Mouse (Mus musculus) kidney, embryonic 14.5 days (tissue): ENCODE measurements around the gene Gm28308. TPM values are rescaled to one million over a fixed set of nuclear protein-coding genes. Genes with fewer than 3 reads are reported as not detected.
A peak's percentile ranks its signal among the peaks of the same experiment; 100 is the strongest.

Source experiments
- ATAC-seq: fragments of 200-750 bp; cut with Nextera tagmentation; 2 replicates; pipeline ENCODE4 v1.8.0; 2017; ENCODE audit warnings: moderate number of reproducible peaks, mild to moderate bottlenecking, moderate TSS enrichment, moderate library complexity; ENCODE audit not compliant: low FRiP score, low TSS enrichment
- H3K27ac ChIP-seq: fragments of 300-500 bp; sonication (generic); 2 replicates; pipeline ENCODE4 v1.5.1; 2014; ENCODE audit warnings: low read depth, mild to moderate bottlenecking, low read length, moderate library complexity, mixed read lengths
- H3K27me3 ChIP-seq: fragments of 300-500 bp; sonication (generic); 2 replicates; pipeline ENCODE4 v1.6.1; 2014; ENCODE audit warnings: mild to moderate bottlenecking, low read length; ENCODE audit not compliant: control insufficient read depth, insufficient read depth
- H3K36me3 ChIP-seq: fragments of 300-500 bp; sonication (generic); 2 replicates; pipeline ENCODE4 v1.6.1; 2014; ENCODE audit warnings: low read length, mixed read lengths; ENCODE audit not compliant: control insufficient read depth, insufficient read depth
- H3K4me1 ChIP-seq: fragments of 300-500 bp; sonication (generic); 2 replicates; pipeline ENCODE4 v1.6.1; 2014; ENCODE audit warnings: low read length, mixed read lengths; ENCODE audit not compliant: control insufficient read depth, insufficient read depth
- H3K4me2 ChIP-seq: fragments of 300-500 bp; sonication (generic); replicated peaks from 2 replicates; pipeline ENCODE4 v1.6.1; 2014; ENCODE audit warnings: low read depth, mild to moderate bottlenecking, low read length
- H3K4me3 ChIP-seq: fragments of 300-500 bp; sonication (generic); 2 replicates; pipeline ENCODE4 v1.5.1; 2014; ENCODE audit warnings: mild to moderate bottlenecking, low read length
- H3K9ac ChIP-seq: fragments of 300-500 bp; sonication (generic); 2 replicates; pipeline ENCODE4 v1.6.1; 2014; ENCODE audit warnings: low read depth, mild to moderate bottlenecking, low read length, moderate library complexity
- H3K9me3 ChIP-seq: fragments of 300-500 bp; sonication (generic); 2 replicates; pipeline ENCODE4 v1.6.1; 2016; ENCODE audit warnings: low read length; ENCODE audit not compliant: control insufficient read depth
- WGBS: fragments of 180-500 bp; shearing (Covaris S2); extraction: QIAGEN DNeasy Blood & Tissue Kit; methylation state at CpG from one replicate; pipeline ENCODE4 v1.1.7; 2014; 5-methylcytosine and 5-hydroxymethylcytosine counted together
- polyA plus RNA-seq: library from polyadenylated mRNA; unstranded; fragments of >200 nt; fragmentation: Nextera tagmentation; extraction: Ambion mirVana; gene quantifications from 2 replicates; pipeline ENCODE4 v1.2.1, GENCODE M21; 2014

Gm28308 gene
- polyA plus RNA-seq, 1 experiment from 2014 or later = not detected

DNA sequence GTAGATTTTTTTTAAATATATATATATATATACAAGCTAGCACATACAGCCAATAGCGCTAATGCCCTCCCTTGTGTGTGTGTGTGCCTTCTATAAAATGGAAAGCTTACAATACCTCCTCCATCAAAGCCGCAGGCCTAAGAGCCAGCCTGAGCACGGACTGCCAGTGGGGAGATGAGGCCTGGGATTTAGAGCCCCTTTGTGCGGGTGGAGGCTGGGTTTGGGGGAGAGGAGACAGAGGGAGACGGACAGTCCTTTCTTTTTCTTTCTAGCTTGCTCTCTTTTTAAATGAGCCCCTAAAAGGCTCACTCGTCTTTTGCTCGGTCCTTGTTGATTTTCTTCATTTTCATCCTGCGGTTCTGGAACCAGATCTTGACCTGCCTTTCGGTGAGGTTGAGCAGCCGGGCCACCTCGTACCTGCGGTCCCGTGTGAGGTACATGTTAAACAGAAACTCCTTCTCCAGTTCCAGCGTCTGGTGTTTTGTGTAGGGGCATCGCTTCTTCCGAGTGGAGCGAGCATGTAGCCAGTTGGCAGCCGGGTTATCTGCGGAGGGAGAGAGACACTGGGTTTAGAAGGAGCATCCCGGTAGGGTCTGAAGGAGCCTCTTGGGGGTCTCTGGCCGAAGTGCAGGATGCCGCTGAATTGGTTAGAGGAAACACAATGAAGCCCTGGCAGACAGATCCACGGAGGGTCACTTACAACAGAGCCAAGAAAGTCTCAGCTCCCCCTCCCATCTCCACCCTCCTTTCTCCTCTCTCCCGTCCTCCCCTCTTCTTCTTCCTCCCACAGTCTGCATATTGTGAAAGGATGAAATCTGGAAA is 11.0 kb upstream of the Gm28308 start:
- H3K9ac ChIP-seq = peak overlapping the region; percentile 87
- H3K9me3 ChIP-seq = no peaks in the 10 kb centered on the region
- H3K4me1 ChIP-seq = peaks cover 30% of the 10 kb centered on the region; the same call in 1 of the 2 replicates
- no peak for ATAC-seq
- H3K27ac ChIP-seq = peak overlapping the region; percentile 90
- 1% methylated on average over 24 of the region's 24 CpGs for WGBS
- H3K4me3 ChIP-seq = peak overlapping the region; percentile 64
- peaks cover 10% of the 10 kb centered on the region; the same call in 1 of the 2 replicates for H3K36me3 ChIP-seq
- 0 out of 2 replicates have a peak, but pooled peaks cover 7% of the 10 kb centered on the region for H3K27me3 ChIP-seq
- peak overlapping the region; percentile 97 for H3K4me2 ChIP-seq

DNA sequence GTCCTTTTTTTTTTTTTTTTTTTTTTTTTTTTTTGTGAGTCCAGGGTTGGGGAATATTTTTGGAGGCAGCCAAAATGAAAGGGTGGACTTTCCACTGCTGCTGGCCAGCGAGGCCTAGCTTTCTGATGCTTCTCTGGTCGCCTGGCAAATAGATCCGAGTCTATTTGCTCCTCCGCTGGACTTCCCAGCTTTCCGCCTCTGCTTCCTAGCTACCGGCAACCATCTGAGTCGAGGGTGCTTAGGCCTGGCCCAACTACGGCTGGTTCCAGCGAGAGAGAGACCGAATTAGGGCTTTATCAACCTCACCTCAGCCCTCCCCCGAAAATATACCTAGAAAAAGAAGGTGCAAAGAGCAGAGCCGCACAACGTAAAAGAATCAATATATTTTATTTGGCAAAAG is 9.6 kb upstream of the Gm28308 start:
- Histone ChIP-seq H3K9me3 (no peaks in the 10 kb centered on the region), H3K4me2 (peak overlapping the region; percentile 97), H3K27me3 (0 out of 2 replicates have a peak, but pooled peaks cover 7% of the 10 kb centered on the region), H3K27ac (peak overlapping the region; percentile 98), H3K4me3 (peak overlapping the region; percentile 64), H3K36me3 (peaks cover 10% of the 10 kb centered on the region; the same call in 1 of the 2 replicates), H3K9ac (peak overlapping the region; percentile 87), H3K4me1 (peaks cover 44% of the 10 kb centered on the region)
- no peak for ATAC-seq
- WGBS = 2% methylated on average over 13 of the region's 13 CpGs

DNA sequence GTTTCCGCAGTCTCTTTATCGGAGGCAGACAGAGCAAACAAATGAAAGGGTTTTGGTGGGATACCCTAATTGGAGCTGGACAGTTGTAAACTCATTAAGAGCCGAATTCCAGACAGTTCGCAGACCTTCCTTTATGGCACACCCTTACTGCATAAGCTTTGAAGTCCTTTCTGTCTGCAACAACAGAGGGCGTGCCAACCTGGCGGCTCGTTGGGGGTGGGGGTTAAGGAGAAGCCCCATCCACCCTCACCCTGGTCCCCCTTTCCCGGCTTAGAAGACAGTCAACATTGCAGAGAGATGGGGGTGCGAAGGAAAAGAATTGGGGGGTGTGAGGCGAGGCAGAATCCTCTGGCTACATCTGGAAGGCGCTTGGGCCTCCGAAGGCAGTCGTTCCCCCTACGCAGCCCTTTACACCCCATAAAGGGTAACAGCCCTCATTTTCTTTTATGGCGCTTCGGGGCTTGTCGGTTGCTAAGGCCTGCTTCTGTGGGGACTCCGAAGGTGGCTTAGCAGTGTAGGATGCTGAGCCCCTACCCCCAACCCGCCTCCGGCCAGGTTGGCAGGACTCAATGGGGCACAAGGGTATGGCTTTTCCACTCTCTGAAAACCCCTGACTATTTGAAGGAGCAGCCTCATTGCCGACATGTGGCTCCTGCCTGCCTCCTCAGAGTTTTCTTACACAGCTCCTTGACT is 9.0 kb upstream of the Gm28308 start:
- ATAC-seq = peak; percentile 43
- WGBS = 2% methylated on average over 21 of the region's 21 CpGs
- H3K27me3 ChIP-seq = 0 out of 2 replicates have a peak, but pooled peaks cover 7% of the 10 kb centered on the region
- peak overlapping the region; percentile 97 for H3K4me2 ChIP-seq
- H3K36me3 ChIP-seq = peaks cover 10% of the 10 kb centered on the region; the same call in 1 of the 2 replicates
- no peaks in the 10 kb centered on the region for H3K9me3 ChIP-seq
- peaks cover 39% of the 10 kb centered on the region for H3K4me1 ChIP-seq
- peak overlapping the region; percentile 98 for H3K27ac ChIP-seq
- H3K4me3 ChIP-seq = peak overlapping the region; percentile 64
- peak overlapping the region; percentile 87 for H3K9ac ChIP-seq

DNA sequence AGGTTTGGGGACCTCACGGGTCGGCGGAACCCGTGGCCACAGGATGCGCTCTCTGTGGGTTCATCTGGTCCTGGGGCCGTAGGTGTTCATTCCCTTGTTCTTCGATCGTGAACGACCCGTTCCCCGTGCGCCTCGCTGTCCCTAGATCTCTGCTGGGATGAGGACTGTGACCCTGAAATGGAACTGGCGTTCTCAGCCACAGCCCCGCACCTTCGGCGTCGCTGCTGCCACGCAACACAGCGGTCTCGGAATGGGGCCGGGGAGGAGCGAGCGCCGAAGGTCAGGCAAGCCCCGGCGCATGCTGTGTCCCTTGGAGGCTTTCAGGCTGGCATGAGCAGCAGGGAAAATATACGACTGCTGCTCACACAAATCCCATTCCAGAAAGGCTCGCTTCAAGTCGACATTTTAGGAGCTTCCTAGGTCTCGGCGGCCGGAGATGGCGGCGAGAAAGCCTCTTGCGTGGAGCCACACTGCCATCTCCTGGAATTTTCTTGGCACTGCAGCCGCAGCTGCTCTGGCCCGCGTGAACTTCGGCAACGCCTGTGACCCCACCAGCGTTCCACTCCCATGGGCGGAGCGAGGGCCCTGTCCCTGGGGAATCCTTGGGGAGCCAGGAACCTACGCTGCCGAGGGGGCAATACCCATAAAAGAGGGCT is 8.3 kb upstream of the Gm28308 start, which contains the start of gene Hoxa7:
Gene Hoxa7, minus strand, starts transcription at position 518 of the 656 bp plus-strand sequence.
- Histone ChIP-seq H3K9ac (peak within 1 kb of the TSS; percentile 87), H3K4me3 (peak within 1 kb of the TSS; percentile 64), H3K27me3 (0 out of 2 replicates have a peak, but pooled peaks cover 7% of the 10 kb centered on the region), H3K27ac (peak within 1 kb of the TSS; percentile 98), H3K36me3 (peaks cover 10% of the 10 kb centered on the region; the same call in 1 of the 2 replicates), H3K9me3 (no peaks in the 10 kb centered on the region), H3K4me1 (peaks cover 34% of the 10 kb centered on the region), H3K4me2 (peak within 1 kb of the TSS; percentile 97)
- WGBS = under 1% methylated on average over 46 of the region's 46 CpGs
- ATAC-seq = peak; percentile 25

DNA sequence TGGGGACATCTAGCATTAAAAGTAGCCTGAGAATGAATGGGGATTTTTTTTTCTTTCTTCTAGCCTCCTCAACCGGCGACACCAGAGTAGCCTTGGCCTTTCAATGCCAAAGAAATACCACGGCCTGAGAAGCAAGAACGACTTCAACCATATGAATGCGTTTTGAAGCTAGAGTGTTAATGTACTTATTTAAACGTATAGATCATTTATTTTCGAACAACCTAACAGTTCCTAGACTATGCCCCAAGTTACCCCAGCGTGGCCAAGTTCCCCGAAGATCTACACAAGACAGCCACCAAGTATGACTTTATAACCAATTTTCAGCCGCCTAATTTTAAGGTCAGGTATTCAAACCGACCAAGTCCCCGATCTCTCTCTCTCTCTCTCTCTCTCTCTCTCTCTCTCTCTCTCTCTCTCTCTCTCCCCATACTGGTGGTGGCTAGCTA is 7.7 kb upstream of the Gm28308 start:
- no peak for ATAC-seq
- Histone ChIP-seq H3K27me3 (0 out of 2 replicates have a peak, but pooled peaks cover 7% of the 10 kb centered on the region), H3K36me3 (peaks cover 10% of the 10 kb centered on the region; the same call in 1 of the 2 replicates), H3K4me1 (peaks cover 34% of the 10 kb centered on the region), H3K4me2 (peak overlapping the region; percentile 97), H3K9ac (peak overlapping the region; percentile 87), H3K9me3 (no peaks in the 10 kb centered on the region), H3K4me3 (peak overlapping the region; percentile 64), H3K27ac (peak overlapping the region; percentile 98)
- 3% methylated on average over 12 of the region's 12 CpGs for WGBS

DNA sequence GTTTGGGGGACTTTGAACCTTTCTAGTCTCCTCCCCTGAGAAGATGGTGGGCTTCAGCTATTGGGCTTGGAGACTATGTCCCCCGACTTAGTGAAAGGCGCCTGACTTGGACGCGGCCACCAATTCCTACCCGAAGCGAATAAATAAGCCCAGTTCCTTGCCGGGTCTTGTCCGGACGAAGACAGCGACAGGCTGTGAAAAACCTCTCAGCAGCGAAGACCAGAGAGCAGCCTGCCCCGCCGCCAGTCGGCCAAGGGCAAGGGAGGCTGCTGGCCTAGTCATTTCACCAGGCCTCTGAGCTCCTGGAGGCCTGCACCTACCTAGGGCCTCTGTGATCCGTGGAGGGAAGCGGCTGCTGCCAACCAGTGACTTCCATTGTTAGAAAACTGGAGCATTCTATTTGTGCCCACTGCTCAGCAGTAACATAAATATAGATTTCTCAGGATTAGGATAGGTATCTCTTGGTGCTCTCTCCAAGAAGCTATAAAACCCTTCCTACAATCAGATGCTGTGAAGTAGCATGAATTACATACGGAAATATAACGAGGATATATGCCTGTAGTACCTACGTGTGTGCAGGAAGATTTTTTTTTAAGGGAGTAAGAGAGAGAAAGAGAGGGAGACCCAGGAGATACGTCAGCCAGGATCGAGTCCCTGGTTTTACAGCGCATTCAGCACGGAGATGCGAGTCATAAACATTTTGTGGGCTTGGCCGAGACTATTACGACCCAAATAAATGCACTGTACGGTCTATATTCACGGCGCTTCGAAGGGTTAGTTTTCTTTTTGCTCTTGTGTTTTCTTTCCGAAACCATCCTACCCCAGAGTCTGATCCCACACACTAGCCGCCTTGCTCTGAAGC is 7.1 kb upstream of the Gm28308 start:
- H3K27ac ChIP-seq = peak overlapping the region; percentile 98
- peak overlapping the region; percentile 64 for H3K4me3 ChIP-seq
- 0 out of 2 replicates have a peak, but pooled peaks cover 7% of the 10 kb centered on the region for H3K27me3 ChIP-seq
- 6% methylated on average over 32 of the region's 32 CpGs for WGBS
- peaks cover 38% of the 10 kb centered on the region for H3K4me1 ChIP-seq
- peak overlapping the region; percentile 87 for H3K9ac ChIP-seq
- no peaks in the 10 kb centered on the region for H3K9me3 ChIP-seq
- H3K36me3 ChIP-seq = peaks cover 10% of the 10 kb centered on the region; the same call in 1 of the 2 replicates
- no peak for ATAC-seq
- H3K4me2 ChIP-seq = peak overlapping the region; percentile 97

DNA sequence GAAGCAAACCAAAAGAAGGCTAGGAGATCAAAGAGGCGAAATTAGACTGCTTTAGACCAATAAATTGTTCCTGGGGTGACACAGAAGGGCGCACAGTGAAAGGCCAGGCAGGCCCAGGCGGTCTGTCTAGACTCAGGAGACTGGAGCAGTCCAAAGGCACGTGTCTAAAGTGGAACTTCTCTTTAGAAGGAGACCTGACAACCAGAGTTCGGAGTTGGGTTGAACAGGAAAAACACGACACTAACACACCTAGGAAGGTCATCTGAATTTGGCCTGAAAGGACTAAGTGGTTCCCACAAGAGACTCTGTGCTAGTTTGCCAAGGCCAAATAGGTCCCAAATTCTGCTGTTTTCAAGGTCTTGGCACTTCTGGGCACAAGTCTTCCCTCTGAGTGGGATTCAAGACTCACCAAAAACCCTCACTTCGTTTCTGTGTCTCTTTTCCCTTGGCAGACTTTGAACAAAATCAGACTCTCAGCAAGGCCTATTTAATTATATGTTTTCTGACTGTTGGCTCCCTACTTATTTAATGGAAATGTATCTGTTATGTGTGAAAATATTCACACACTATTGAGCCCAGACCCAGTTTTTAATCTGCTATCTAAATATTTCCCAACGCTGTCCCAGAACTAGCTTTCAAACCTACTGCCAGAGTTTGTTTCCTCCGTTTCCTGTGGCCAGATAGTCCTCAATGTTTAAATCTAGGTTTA is 6.2 kb upstream of the Gm28308 start:
- Histone ChIP-seq H3K36me3 (peaks cover 9% of the 10 kb centered on the region; the same call in 1 of the 2 replicates), H3K27me3 (0 out of 2 replicates have a peak, but pooled peaks cover 7% of the 10 kb centered on the region), H3K9me3 (no peaks in the 10 kb centered on the region), H3K4me2 (peak overlapping the region; percentile 97), H3K9ac (peak overlapping the region; percentile 87), H3K4me1 (peaks cover 46% of the 10 kb centered on the region), H3K4me3 (peak overlapping the region; percentile 64), H3K27ac (peak overlapping the region; percentile 98; the same call in 1 of the 2 replicates)
- 24% methylated on average over 9 of the region's 9 CpGs for WGBS
- no peak for ATAC-seq
